Mouse (Mus musculus): ENCODE measurements at regions not wholly inside any gene's neighbourhood (a gene's known extent, or its start where the extent isn't known, plus 50 kb on each side); places are given as distances from the start of the nearest gene placed in this dataset.

DNA sequence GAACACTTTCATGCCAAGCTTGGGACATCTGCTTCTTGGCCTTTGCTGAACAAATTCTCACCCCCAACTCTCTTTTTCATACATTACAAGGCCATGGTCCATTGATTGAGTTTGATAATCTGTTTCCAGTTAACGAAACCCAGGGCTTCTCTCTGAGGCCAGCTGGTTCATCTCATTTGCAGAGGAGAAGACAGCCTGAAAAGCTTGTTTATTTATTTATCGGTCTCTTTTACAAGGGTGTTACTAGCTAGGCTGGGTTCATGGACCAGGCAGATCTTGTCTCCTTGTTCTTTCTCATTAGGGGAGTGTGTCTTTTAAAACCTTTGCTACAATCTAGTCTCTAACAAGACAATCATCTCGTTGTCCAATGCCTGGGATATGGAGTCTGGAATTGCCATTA, 329.9 kb upstream of the Dynlrb2 start:
- Histone ChIP-seq H3K4me2 (ENCODE audit: low read depth) (no peak overlapping the region), H3K27me3 (ENCODE audit: control insufficient read depth, insufficient read depth, low read length) (no peaks in the 10 kb centered on the region), H3K4me3 (ENCODE audit: insufficient read depth in 1 of 2, low read depth in 2 of 2, low read length in 2 of 2) (no peak overlapping the region), H3K36me3 (replicated peaks; ENCODE audit: control insufficient read depth, insufficient read depth, low read depth) (no peaks in the 10 kb centered on the region), H3K9ac (replicated peaks) (no peak overlapping the region), H3K27ac (no peak overlapping the region), H3K4me1 (replicated peaks; ENCODE audit: control insufficient read depth in 2 of 2, insufficient read depth in 2 of 2, low read length in 1 of 2) (no peaks in the 10 kb centered on the region), H3K9me3 (ENCODE audit: control insufficient read depth, low read length) (no peaks in the 10 kb centered on the region)
- TF ChIP-seq CTCF (IDR thresholded peaks at IDR 0.05; ENCODE audit: low read depth) (no peak), EP300 (IDR thresholded peaks at IDR 0.05; ENCODE audit: low read depth) (no peak)
- no peak for DNase-seq (ENCODE audit: low read depth in 3 of 3, low spot score in 3 of 3)
- WGBS (ENCODE audit: insufficient replicate concordance) = 25% methylated on average over 3 of the region's 3 CpGs
- no peak for ATAC-seq (ENCODE audit: insufficient read depth)

DNA sequence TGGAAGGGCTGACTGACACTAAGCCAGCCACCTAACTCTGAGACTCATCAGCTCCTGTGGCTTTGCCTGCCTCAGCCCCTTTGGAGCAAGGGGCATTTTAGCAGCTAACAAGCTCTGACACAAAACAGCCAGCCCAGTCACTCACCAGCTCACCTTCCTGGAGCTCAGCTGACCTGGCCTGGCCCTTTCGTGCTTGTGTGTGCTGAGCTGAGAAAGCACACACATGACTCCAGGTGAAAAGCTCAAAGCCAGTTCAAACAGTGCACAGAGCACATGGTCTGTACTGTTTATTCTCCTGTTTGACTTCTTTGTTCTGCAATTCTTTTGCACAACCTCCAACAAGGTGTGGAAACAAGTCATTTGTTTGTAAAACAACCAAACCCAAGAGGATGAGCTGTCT, 330.8 kb upstream of the Dynlrb2 start:
- Histone ChIP-seq H3K4me1 (replicated peaks; ENCODE audit: control insufficient read depth in 2 of 2, insufficient read depth in 2 of 2, low read length in 1 of 2) (no peaks in the 10 kb centered on the region), H3K36me3 (replicated peaks; ENCODE audit: control insufficient read depth, insufficient read depth, low read depth) (no peaks in the 10 kb centered on the region), H3K4me3 (ENCODE audit: insufficient read depth in 1 of 2, low read depth in 2 of 2, low read length in 2 of 2) (no peak overlapping the region), H3K27me3 (ENCODE audit: control insufficient read depth, insufficient read depth, low read length) (no peaks in the 10 kb centered on the region), H3K9me3 (ENCODE audit: control insufficient read depth, low read length) (no peaks in the 10 kb centered on the region), H3K27ac (no peak overlapping the region), H3K4me2 (ENCODE audit: low read depth) (no peak overlapping the region), H3K9ac (replicated peaks) (no peak overlapping the region)
- ATAC-seq (ENCODE audit: insufficient read depth) (no peak), DNase-seq (ENCODE audit: low read depth in 3 of 3, low spot score in 3 of 3) (no peak)
- 54% methylated on average over 1 of the region's 1 CpGs for WGBS (ENCODE audit: insufficient replicate concordance)
- TF ChIP-seq CTCF (IDR thresholded peaks at IDR 0.05; ENCODE audit: low read depth) (no peak), EP300 (IDR thresholded peaks at IDR 0.05; ENCODE audit: low read depth) (no peak)

GRCm38 (mm10) chr8:116167874-116168273, 336.9 kb upstream of the Dynlrb2 start:
- TF ChIP-seq CTCF (IDR thresholded peaks at IDR 0.05; ENCODE audit: low read depth) (no peak), EP300 (IDR thresholded peaks at IDR 0.05; ENCODE audit: low read depth) (no peak)
- no peaks in the 10 kb centered on the region for H3K9me3 ChIP-seq (ENCODE audit: control insufficient read depth, low read length)
- H3K9ac ChIP-seq (replicated peaks) = no peak overlapping the region
- no peaks in the 10 kb centered on the region for H3K36me3 ChIP-seq (replicated peaks; ENCODE audit: control insufficient read depth, insufficient read depth, low read depth)
- WGBS (ENCODE audit: insufficient replicate concordance) = 41% methylated on average over 4 of the region's 4 CpGs
- H3K27me3 ChIP-seq (ENCODE audit: control insufficient read depth, insufficient read depth, low read length) = no peaks in the 10 kb centered on the region
- H3K4me3 ChIP-seq (ENCODE audit: insufficient read depth in 1 of 2, low read depth in 2 of 2, low read length in 2 of 2) = no peak overlapping the region
- DNase-seq (ENCODE audit: low read depth in 3 of 3, low spot score in 3 of 3) (no peak), ATAC-seq (ENCODE audit: insufficient read depth) (no peak)
- no peaks in the 10 kb centered on the region for H3K4me1 ChIP-seq (replicated peaks; ENCODE audit: control insufficient read depth in 2 of 2, insufficient read depth in 2 of 2, low read length in 1 of 2)
- H3K27ac ChIP-seq = no peak overlapping the region
- no peak overlapping the region for H3K4me2 ChIP-seq (ENCODE audit: low read depth)

- DNase-seq (ENCODE audit: low read depth in 3 of 3, low spot score in 3 of 3) = no peak
- no peak for TF ChIP-seq EP300 (IDR thresholded peaks at IDR 0.05; ENCODE audit: low read depth)
- TF ChIP-seq CTCF (IDR thresholded peaks at IDR 0.05; ENCODE audit: low read depth) = no peak
These were observed 339.8 kb upstream of the Dynlrb2 start for GRCm38 (mm10) chr8:116164989-116165299.

DNA sequence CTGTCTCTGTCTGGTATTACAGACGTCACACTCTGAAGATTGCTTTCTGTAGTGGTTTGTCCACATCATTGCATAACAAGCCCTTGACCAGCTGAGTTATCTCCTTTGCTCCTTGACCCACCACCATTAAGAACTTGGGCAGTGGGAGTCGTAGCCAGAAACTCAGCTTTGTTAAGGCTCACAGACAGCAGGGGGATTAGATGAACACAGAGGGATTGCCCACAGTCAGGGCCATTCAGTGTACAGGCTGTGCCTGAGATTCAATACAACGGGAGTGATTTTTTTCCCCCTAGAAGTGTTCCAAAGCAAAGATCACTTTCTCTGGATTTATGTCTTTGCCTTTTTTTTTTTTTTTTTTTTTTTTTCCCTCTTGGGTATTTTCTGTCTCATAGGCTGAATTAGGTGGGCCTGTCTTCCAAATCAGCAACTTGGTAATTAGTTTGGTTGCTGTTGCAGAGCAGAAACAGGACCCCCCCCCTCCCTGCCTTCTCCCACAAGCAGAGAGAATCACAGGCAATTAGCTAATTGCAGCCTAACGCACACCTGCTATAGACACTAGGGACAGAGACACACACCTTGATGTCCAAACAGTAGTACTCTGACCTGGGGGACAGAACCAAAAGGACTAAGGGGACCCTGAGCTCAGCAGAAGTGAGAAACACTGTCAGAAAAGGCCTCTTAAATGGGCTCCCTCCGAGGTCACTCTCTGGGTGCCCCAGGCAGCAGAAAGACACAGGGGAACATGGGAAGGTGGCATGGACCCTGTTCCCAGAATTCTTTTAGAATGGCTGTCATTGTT, 340.4 kb upstream of the Dynlrb2 start:
- H3K4me1 ChIP-seq (replicated peaks; ENCODE audit: control insufficient read depth in 2 of 2, insufficient read depth in 2 of 2, low read length in 1 of 2) = no peaks in the 10 kb centered on the region
- TF ChIP-seq EP300 (IDR thresholded peaks at IDR 0.05; ENCODE audit: low read depth) = no peak
- no peak for TF ChIP-seq CTCF (IDR thresholded peaks at IDR 0.05; ENCODE audit: low read depth)
- WGBS (ENCODE audit: insufficient replicate concordance) = 37% methylated on average over 5 of the region's 5 CpGs
- H3K9me3 ChIP-seq (ENCODE audit: control insufficient read depth, low read length) = no peaks in the 10 kb centered on the region
- no peak overlapping the region for H3K9ac ChIP-seq (replicated peaks)
- no peak overlapping the region for H3K4me2 ChIP-seq (ENCODE audit: low read depth)
- no peak overlapping the region for H3K27ac ChIP-seq
- DNase-seq (ENCODE audit: low read depth in 3 of 3, low spot score in 3 of 3) (no peak), ATAC-seq (ENCODE audit: insufficient read depth) (no peak)
- no peaks in the 10 kb centered on the region for H3K36me3 ChIP-seq (replicated peaks; ENCODE audit: control insufficient read depth, insufficient read depth, low read depth)
- H3K4me3 ChIP-seq (ENCODE audit: insufficient read depth in 1 of 2, low read depth in 2 of 2, low read length in 2 of 2) = no peak overlapping the region
- H3K27me3 ChIP-seq (ENCODE audit: control insufficient read depth, insufficient read depth, low read length) = no peaks in the 10 kb centered on the region

More at GRCm38 (mm10) chr8:116164989-116165299, 339.8 kb upstream of the Dynlrb2 start:
- no peak overlapping the region for H3K27ac ChIP-seq
- H3K9ac ChIP-seq (replicated peaks) = no peak overlapping the region
- no peaks in the 10 kb centered on the region for H3K36me3 ChIP-seq (replicated peaks; ENCODE audit: control insufficient read depth, insufficient read depth, low read depth)
- H3K4me3 ChIP-seq (ENCODE audit: insufficient read depth in 1 of 2, low read depth in 2 of 2, low read length in 2 of 2) = no peak overlapping the region
- no peak overlapping the region for H3K4me2 ChIP-seq (ENCODE audit: low read depth)
- no peak for ATAC-seq (ENCODE audit: insufficient read depth)
- H3K4me1 ChIP-seq (replicated peaks; ENCODE audit: control insufficient read depth in 2 of 2, insufficient read depth in 2 of 2, low read length in 1 of 2) = no peaks in the 10 kb centered on the region
- no peaks in the 10 kb centered on the region for H3K9me3 ChIP-seq (ENCODE audit: control insufficient read depth, low read length)
- H3K27me3 ChIP-seq (ENCODE audit: control insufficient read depth, insufficient read depth, low read length) = no peaks in the 10 kb centered on the region
- 29% methylated on average over 8 of the region's 8 CpGs for WGBS (ENCODE audit: insufficient replicate concordance)

Data from liver, embryonic 14.5 days (tissue).